Mouse (Mus musculus) Muller cell, postnatal 12 days (primary cell): ENCODE results near the gene E2f7.
"Not testable (repeated sequence)": the region's sequence is repeated elsewhere in the genome, so short reads cannot be mapped to it uniquely, and the experiment has no call there.

Source experiments
- DNase-seq: peaks from one replicate; pipeline ENCODE4 v3.0.0-alpha.2; 2015; ENCODE audit errors: inconsistent ontology term

E2f7 gene

GRCm38 (mm10) chr10:110744686-110745639, at the start of gene E2f7:
Gene E2f7, plus strand, starts transcription at chr10:110745439.
- peak; percentile 91 for DNase-seq

GRCm38 (mm10) chr10:110701276-110701675, 44.0 kb upstream of the E2f7 start:
- no peak for DNase-seq

GRCm38 (mm10) chr10:110705672-110706071, 39.6 kb upstream of the E2f7 start:
- DNase-seq: no peak

- DNase-seq: no peak
Observed at GRCm38 (mm10) chr10:110707390-110708113, 37.7 kb upstream of the E2f7 start.

- no peak for DNase-seq
Observed at GRCm38 (mm10) chr10:110716887-110717286, 28.4 kb upstream of the E2f7 start.

- DNase-seq: no peak
Observed at GRCm38 (mm10) chr10:110726431-110726830, 18.8 kb upstream of the E2f7 start.

- DNase-seq: no peak
Observed at GRCm38 (mm10) chr10:110727816-110728215, 17.4 kb upstream of the E2f7 start.

GRCm38 (mm10) chr10:110733343-110733742, 11.9 kb upstream of the E2f7 start:
- peak; percentile 28 for DNase-seq

- no peak for DNase-seq
Observed at GRCm38 (mm10) chr10:110743701-110744100, 1.5 kb upstream of the E2f7 start.

GRCm38 (mm10) chr10:110744120-110744519, 1.1 kb upstream of the E2f7 start:
- DNase-seq: peak; percentile 17

- peak; percentile 24 for DNase-seq
Observed at GRCm38 (mm10) chr10:110745640-110746032, 397 bp downstream of the E2f7 start.

GRCm38 (mm10) chr10:110749081-110749480, 3.8 kb downstream of the E2f7 start:
- no peak for DNase-seq

GRCm38 (mm10) chr10:110749510-110750305, 4.5 kb downstream of the E2f7 start:
- no peak for DNase-seq

GRCm38 (mm10) chr10:110752849-110753248, 7.6 kb downstream of the E2f7 start:
- no peak for DNase-seq

- DNase-seq: no peak
Observed at GRCm38 (mm10) chr10:110755556-110755955, 10.3 kb downstream of the E2f7 start.

GRCm38 (mm10) chr10:110756271-110756793, 11.1 kb downstream of the E2f7 start:
- DNase-seq: no peak

- not testable (repeated sequence) for DNase-seq
Observed at GRCm38 (mm10) chr10:110760552-110760951, 15.3 kb downstream of the E2f7 start.

- no peak for DNase-seq
Observed at GRCm38 (mm10) chr10:110762134-110762884, 17.1 kb downstream of the E2f7 start.

GRCm38 (mm10) chr10:110763416-110763815, 18.2 kb downstream of the E2f7 start:
- no peak for DNase-seq

- no peak for DNase-seq
Observed at GRCm38 (mm10) chr10:110769538-110769937, 24.3 kb downstream of the E2f7 start.

GRCm38 (mm10) chr10:110773201-110773600, 28.0 kb downstream of the E2f7 start:
- no peak for DNase-seq
